Mouse (Mus musculus) bone marrow macrophage, adult 2 months (primary cell): ENCODE data around the gene Gm6309.

Experiments used
- CTCF ChIP-seq: IDR thresholded peaks from 2 replicates; pipeline ENCODE4 v1.5.1; 2012; ENCODE audit warnings: low read depth, mild to moderate bottlenecking, low read length, moderate library complexity
- POLR2A ChIP-seq: IDR thresholded peaks from 2 replicates; pipeline ENCODE4 v1.6.1; 2012; ENCODE audit warnings: mild to moderate bottlenecking, low read depth, low read length, borderline replicate concordance

DNA sequence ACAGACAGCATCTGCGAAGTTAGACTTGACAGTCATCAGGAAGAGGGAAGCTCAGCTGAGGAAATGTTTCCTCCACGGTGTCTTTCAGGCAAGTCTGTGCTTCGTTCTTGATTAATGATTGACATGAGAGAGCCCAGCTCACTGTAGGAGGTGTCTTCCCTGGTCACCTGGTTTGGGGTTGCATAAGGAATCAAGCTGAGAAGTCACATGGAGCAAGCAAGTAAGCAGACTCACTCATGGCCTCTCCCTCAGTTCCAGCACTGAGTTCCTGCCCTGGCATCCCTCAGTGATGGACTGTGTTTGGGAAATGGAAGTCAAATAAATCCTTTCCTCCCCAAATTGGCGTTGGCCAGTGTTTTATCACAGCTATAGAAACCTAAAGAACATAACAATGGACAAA is 19.6 kb upstream of the Gm6309 start:
- TF ChIP-seq CTCF, result no peak
- no peak for TF ChIP-seq POLR2A
